Mouse (Mus musculus): ENCODE measurements at regions not wholly inside any gene's neighbourhood (a gene's known extent, or its start where the extent isn't known, plus 50 kb on each side); places are given as distances from the start of the nearest gene placed in this dataset.
A peak's percentile ranks its signal among the peaks of the same experiment; 100 is the strongest.

DNA sequence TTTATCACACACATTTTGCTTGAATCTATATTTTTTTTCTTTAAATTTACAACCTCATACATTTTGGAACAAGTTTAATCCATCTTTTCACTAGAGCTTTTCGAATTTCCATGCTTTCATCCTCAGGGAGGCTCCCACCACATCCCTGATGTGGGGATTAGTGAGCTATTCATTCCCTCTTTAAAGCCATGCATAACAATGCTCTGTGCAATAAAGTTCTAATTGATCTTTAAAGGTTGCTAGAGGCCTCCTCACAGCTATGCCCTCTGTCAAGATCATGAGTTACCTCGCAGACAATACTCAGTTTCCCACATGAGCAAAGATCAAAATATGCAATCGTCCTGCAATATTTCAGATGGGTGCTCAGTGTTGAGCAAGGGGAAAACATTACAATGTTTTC is 234.5 kb upstream of the Adamts5 start:
- Histone ChIP-seq H3K4me2 (no peak overlapping the region), H3K36me3 (no peaks in the 10 kb centered on the region), H3K27ac (no peak overlapping the region), H3K9ac (replicated peaks) (no peak overlapping the region), H3K27me3 (no peaks in the 10 kb centered on the region), H3K4me3 (replicated peaks) (no peak overlapping the region), H3K9me3 (no peaks in the 10 kb centered on the region), H3K4me1 (replicated peaks) (no peaks in the 10 kb centered on the region)
- ATAC-seq (ENCODE audit: insufficient number of reproducible peaks, insufficient read depth, low FRiP score, low TSS enrichment, low read depth) = no peak
- 49% methylated on average over 3 of the region's 3 CpGs for WGBS

GRCm38 (mm10) chr16:86127391-86127790 is 225.8 kb upstream of the Adamts5 start:
- Histone ChIP-seq H3K27ac (no peak overlapping the region), H3K4me2 (no peak overlapping the region), H3K4me1 (replicated peaks) (no peaks in the 10 kb centered on the region), H3K36me3 (no peaks in the 10 kb centered on the region), H3K9me3 (no peaks in the 10 kb centered on the region), H3K27me3 (no peaks in the 10 kb centered on the region), H3K4me3 (replicated peaks) (no peak overlapping the region), H3K9ac (replicated peaks) (no peak overlapping the region)
- no peak for ATAC-seq (ENCODE audit: insufficient number of reproducible peaks, insufficient read depth, low FRiP score, low TSS enrichment, low read depth)
- 78% methylated on average over 4 of the region's 4 CpGs for whole genome bisulfite sequencing

GRCm38 (mm10) chr16:86124182-86124581 is 222.6 kb upstream of the Adamts5 start:
- H3K27ac ChIP-seq = no peak overlapping the region
- WGBS = 91% methylated on average over 1 of the region's 1 CpGs
- H3K4me3 ChIP-seq (replicated peaks) = no peak overlapping the region
- no peaks in the 10 kb centered on the region for H3K36me3 ChIP-seq
- no peak overlapping the region for H3K9ac ChIP-seq (replicated peaks)
- no peaks in the 10 kb centered on the region for H3K9me3 ChIP-seq
- ATAC-seq (ENCODE audit: insufficient number of reproducible peaks, insufficient read depth, low FRiP score, low TSS enrichment, low read depth) = no peak
- no peaks in the 10 kb centered on the region for H3K4me1 ChIP-seq (replicated peaks)
- no peak overlapping the region for H3K4me2 ChIP-seq
- no peaks in the 10 kb centered on the region for H3K27me3 ChIP-seq

- no peaks in the 10 kb centered on the region for H3K36me3 ChIP-seq
- no peak for ATAC-seq (ENCODE audit: insufficient number of reproducible peaks, insufficient read depth, low FRiP score, low TSS enrichment, low read depth)
- H3K4me1 ChIP-seq (replicated peaks) = no peaks in the 10 kb centered on the region
- H3K27ac ChIP-seq = no peak overlapping the region
- H3K9me3 ChIP-seq = no peaks in the 10 kb centered on the region
- H3K9ac ChIP-seq (replicated peaks) = no peak overlapping the region
- 20% methylated on average over 1 of the region's 1 CpGs for WGBS
- H3K4me2 ChIP-seq = no peak overlapping the region
- H3K27me3 ChIP-seq = no peaks in the 10 kb centered on the region
- H3K4me3 ChIP-seq (replicated peaks) = no peak overlapping the region
Observed at GRCm38 (mm10) chr16:86122936-86123335, 221.3 kb upstream of the Adamts5 start.

DNA sequence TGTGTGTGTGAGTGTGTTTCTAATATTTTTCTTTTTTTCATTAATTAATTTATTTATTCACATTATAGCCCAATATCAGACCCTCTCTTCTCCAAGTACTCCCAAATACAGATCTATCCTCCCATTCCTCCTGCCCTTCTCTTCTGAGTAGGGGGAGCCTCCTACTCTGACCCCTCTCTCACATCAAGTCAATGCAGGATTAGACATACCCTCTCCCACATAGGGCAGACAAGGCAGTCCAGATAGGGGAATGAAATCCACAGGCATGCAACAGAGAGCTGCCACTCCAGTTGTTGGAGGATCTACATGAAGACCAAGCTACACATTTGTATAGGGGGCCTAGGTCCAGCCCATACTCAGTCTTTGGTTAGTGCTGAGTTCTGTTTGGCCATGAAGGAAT is 216.3 kb upstream of the Adamts5 start:
- no peak for ATAC-seq (ENCODE audit: insufficient number of reproducible peaks, insufficient read depth, low FRiP score, low TSS enrichment, low read depth)
- no peak overlapping the region for H3K9ac ChIP-seq (replicated peaks)

DNA sequence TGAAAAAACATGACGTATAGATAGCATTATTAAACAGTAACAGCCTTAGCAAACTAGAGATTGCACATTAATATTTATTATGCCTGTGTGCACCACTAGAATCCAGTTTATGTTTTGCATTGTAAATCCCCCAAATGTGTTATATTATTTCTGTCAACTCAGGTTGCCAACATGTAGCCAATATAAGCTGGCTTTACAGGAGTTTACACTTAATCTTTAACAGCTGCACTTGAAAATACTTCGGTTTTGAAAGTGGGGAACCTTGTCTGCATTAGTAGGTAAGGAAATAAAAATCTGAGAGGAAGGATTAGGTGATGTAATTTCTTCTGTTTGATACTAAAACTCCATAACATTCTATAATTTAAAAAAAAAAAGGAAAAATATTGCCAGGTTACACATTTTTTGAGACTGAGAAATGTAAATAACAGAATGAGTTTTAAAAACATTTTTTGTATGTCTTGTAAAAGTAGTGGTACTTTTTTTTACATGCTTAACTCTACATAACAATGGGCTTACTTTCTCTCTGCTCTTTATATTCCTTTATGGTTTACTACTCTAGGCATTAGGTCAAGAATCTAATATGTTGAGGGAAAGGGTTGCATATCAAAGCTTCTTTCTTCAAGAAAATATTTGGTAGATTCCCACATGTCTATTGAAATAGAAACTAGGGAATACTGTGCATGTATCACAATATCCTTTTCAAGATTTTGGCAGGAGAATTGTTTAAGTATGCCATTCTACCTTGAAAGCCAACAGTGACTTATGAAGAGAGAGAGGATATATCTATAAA is 214.2 kb upstream of the Adamts5 start:
- Histone ChIP-seq H3K9me3 (no peaks in the 10 kb centered on the region; the same call in 1 of the 2 replicates), H3K4me2 (no peak overlapping the region), H3K4me1 (replicated peaks) (no peaks in the 10 kb centered on the region), H3K36me3 (no peaks in the 10 kb centered on the region), H3K27me3 (no peaks in the 10 kb centered on the region), H3K27ac (no peak overlapping the region), H3K9ac (replicated peaks) (no peak overlapping the region), H3K4me3 (replicated peaks) (no peak overlapping the region)
- WGBS = 21% methylated on average over 2 of the region's 2 CpGs
- peak; percentile 67 for ATAC-seq (ENCODE audit: insufficient number of reproducible peaks, insufficient read depth, low FRiP score, low TSS enrichment, low read depth)

More for the DNA sequence above, 216.3 kb upstream of the Adamts5 start:
- Histone ChIP-seq H3K4me1 (replicated peaks) (no peaks in the 10 kb centered on the region), H3K9me3 (no peaks in the 10 kb centered on the region), H3K4me3 (replicated peaks) (no peak overlapping the region), H3K27ac (no peak overlapping the region), H3K4me2 (no peak overlapping the region), H3K36me3 (no peaks in the 10 kb centered on the region), H3K27me3 (no peaks in the 10 kb centered on the region)

DNA sequence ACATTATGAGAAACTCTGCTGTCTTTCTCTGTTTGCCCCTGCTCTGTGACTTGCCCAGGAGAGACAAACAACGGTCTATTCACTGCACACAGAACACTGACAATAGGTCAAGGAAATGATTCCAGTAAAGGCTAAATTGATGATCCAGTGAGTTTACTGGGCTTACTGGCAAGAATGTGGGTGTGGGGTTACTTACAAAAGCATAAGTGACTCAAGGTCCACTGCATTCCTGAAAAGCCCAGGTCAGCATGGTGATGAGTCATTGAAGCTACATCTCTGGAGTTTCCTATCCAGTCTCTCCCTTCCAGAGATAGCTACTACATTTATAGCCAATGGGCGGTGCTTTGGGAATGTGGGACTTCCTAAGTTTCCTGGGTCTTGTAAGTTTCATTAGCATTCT is 192.8 kb upstream of the Adamts5 start:
- Histone ChIP-seq H3K9ac (replicated peaks) (no peak overlapping the region), H3K4me2 (no peak overlapping the region), H3K36me3 (no peaks in the 10 kb centered on the region), H3K9me3 (peaks cover 10% of the 10 kb centered on the region; the same call in 1 of the 2 replicates), H3K4me1 (replicated peaks) (no peaks in the 10 kb centered on the region), H3K4me3 (replicated peaks) (no peak overlapping the region), H3K27me3 (no peaks in the 10 kb centered on the region), H3K27ac (no peak overlapping the region)
- WGBS = 90% methylated on average over 2 of the region's 2 CpGs
- no peak for ATAC-seq (ENCODE audit: insufficient number of reproducible peaks, insufficient read depth, low FRiP score, low TSS enrichment, low read depth)

DNA sequence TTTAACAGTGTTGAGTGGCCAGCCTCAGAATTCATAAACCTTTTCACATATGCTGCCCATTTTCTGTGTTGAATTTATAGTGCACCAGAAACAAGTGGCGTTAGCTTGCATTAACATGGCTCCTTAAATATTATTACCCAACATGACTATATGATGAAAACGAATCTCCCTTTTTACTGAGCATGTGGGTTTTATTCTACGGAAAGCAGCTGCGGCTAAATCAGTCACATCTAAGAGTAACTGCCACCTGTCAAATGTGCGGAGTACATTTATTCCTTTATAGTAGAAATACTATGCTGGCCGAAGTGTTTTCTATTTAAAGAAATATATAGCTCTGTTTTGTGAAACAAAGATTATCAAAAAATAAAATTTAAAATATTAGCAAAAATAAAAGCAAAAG is 188.5 kb upstream of the Adamts5 start:
- no peaks in the 10 kb centered on the region for H3K9me3 ChIP-seq
- no peak overlapping the region for H3K27ac ChIP-seq
- H3K36me3 ChIP-seq = no peaks in the 10 kb centered on the region
- peak; percentile 70 for ATAC-seq (ENCODE audit: insufficient number of reproducible peaks, insufficient read depth, low FRiP score, low TSS enrichment, low read depth)
- no peak overlapping the region for H3K9ac ChIP-seq (replicated peaks)
- no peaks in the 10 kb centered on the region for H3K4me1 ChIP-seq (replicated peaks)
- H3K4me3 ChIP-seq (replicated peaks) = no peak overlapping the region
- WGBS = 33% methylated on average over 6 of the region's 6 CpGs
- no peak overlapping the region for H3K4me2 ChIP-seq
- H3K27me3 ChIP-seq = no peaks in the 10 kb centered on the region

- ATAC-seq (ENCODE audit: insufficient number of reproducible peaks, insufficient read depth, low FRiP score, low TSS enrichment, low read depth) = no peak
- H3K36me3 ChIP-seq = no peaks in the 10 kb centered on the region
Observed at GRCm38 (mm10) chr16:86087421-86087820, 185.8 kb upstream of the Adamts5 start.

GRCm38 (mm10) chr16:86067628-86068364 is 166.2 kb upstream of the Adamts5 start:
- no peak overlapping the region for H3K4me3 ChIP-seq (replicated peaks)
- peak; percentile 82; the same call in 1 of the 2 replicates for ATAC-seq (ENCODE audit: insufficient number of reproducible peaks, insufficient read depth, low FRiP score, low TSS enrichment, low read depth)
- H3K9ac ChIP-seq (replicated peaks) = no peak overlapping the region
- peaks cover 9% of the 10 kb centered on the region; the same call in 1 of the 2 replicates for H3K4me1 ChIP-seq (replicated peaks)
- H3K27ac ChIP-seq = peak overlapping the region; percentile 51; the same call in 1 of the 2 replicates
- 21% methylated on average over 3 of the region's 3 CpGs for WGBS
- no peak overlapping the region for H3K4me2 ChIP-seq
- H3K36me3 ChIP-seq = no peaks in the 10 kb centered on the region
- H3K27me3 ChIP-seq = no peaks in the 10 kb centered on the region
- H3K9me3 ChIP-seq = no peaks in the 10 kb centered on the region

More at GRCm38 (mm10) chr16:86087421-86087820, 185.8 kb upstream of the Adamts5 start:
- WGBS = 85% methylated on average over 3 of the region's 3 CpGs
- Histone ChIP-seq H3K4me1 (replicated peaks) (no peaks in the 10 kb centered on the region), H3K27ac (no peak overlapping the region), H3K27me3 (no peaks in the 10 kb centered on the region), H3K4me3 (replicated peaks) (no peak overlapping the region), H3K9me3 (no peaks in the 10 kb centered on the region), H3K4me2 (no peak overlapping the region), H3K9ac (replicated peaks) (no peak overlapping the region)

DNA sequence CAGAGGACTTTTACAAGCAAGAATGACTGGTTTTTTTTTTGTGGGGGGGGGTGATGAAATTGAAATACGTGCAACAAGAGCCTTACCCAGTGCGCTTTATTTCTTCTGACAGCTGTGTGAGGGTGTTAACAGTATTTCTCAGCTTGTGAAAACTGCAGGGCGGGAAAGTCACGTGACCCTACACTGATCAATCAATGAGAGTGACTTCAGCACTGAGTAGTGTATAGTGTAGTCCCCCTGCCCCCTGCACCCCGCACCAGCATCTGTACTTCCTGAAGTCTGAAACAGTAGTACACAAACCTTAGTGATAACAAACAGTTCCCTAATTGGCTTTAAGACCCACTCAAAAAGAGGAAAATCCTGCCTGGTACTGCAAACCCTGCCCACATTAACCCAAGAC is 158.5 kb upstream of the Adamts5 start:
- peak; percentile 93 for ATAC-seq (ENCODE audit: insufficient number of reproducible peaks, insufficient read depth, low FRiP score, low TSS enrichment, low read depth)
- Histone ChIP-seq H3K4me1 (replicated peaks) (no peaks in the 10 kb centered on the region), H3K9me3 (no peaks in the 10 kb centered on the region), H3K9ac (replicated peaks) (no peak overlapping the region), H3K4me2 (no peak overlapping the region), H3K36me3 (no peaks in the 10 kb centered on the region), H3K27me3 (no peaks in the 10 kb centered on the region), H3K27ac (no peak overlapping the region), H3K4me3 (replicated peaks) (no peak overlapping the region)
- 32% methylated on average over 5 of the region's 5 CpGs for WGBS
